Mouse (Mus musculus) colon, adult 2 months (tissue): ENCODE results near the gene Nr5a1. TPM values are rescaled to one million over a fixed set of nuclear protein-coding genes. Genes with fewer than 3 reads are reported as not detected.

Experiments used
- polyA plus RNA-seq: library from polyadenylated mRNA; depleted of rRNA; stranded (reverse); fragments of >200 nt; gene quantifications from 2 replicates; pipeline ENCODE4 v1.2.3, GENCODE M21; 2012; rRNA removed

Gene Nr5a1
- polyA plus RNA-seq = not detected in 2 replicates

DNA sequence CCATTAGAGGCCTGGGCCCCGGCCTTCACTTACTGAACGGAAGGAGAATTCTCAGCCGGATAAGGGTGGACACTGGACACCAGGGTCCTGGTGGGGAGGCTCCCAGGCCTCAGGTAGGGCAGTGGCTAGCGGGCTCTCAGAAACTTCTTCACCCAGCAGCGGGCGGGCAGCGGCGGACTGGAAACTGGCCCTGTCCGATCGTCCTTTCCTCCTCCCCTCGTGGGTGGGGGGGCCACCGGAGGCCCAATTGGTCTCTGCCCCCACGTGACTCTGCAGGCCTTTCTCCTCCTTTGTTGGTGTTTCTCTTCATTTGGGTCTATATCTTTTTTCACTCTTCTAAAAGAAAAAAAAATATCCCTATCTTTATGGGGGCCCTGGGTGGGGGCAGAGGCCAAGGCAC is at the start of gene Nr5a1:
Gene Nr5a1, minus strand, starts transcription at position 219 of the 400 bp plus-strand sequence.

DNA sequence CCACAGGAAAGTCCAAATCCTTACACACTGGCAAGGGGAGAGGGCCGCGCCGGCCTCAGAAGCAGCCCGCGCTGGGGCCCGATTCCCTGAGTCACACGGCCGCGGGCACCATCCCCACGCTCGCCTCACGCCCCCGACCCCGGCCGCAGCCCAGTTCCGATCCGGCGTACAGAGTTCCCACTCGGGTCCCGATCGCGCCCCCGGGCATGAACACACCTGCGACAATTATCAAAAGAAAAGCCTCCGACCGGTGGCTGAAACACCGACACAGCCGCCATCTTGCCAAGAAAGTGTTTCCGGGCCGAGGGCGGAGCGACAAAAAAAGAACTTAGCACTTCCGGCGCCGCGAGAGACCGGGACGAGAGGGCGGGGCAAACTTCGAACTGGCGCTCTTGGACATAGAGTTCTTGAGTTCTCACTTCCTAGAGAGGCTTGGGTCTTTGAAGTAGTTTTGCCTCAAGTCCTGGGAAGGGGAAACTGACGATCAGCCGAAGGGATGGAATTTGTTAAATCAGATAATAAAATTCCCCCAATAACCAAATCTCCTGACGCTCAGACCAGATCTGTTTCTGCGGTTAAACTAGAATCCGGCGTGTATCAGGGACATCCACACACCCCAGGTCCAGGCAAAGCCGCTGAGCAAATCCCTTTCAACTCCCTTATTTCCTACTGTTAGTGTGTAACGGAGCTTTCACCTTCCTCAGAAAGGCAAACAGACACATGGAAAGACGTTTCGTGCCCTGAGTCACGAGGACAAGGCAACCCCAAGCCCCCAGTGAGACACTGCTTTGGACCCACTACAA is 70.5 kb downstream of the Nr5a1 start, which contains the start of gene Psmb7:
Gene Psmb7, minus strand, starts transcription at position 463 of the 803 bp plus-strand sequence.

Other genes starting within 250 kb of the Nr5a1 start
- gene Nek6, start 202.9 kb downstream of the Nr5a1 start, polyA plus RNA-seq = 46.1 and 54.5 TPM in 2 replicates
- 26.6 and 28.3 TPM in 2 replicates for gene Psmb7, start 70.5 kb downstream of the Nr5a1 start, polyA plus RNA-seq
- 2.8 and 5.4 TPM in 2 replicates for gene Nr6a1, start 213.1 kb upstream of the Nr5a1 start, polyA plus RNA-seq
- 1.9 and 2.0 TPM in 2 replicates for gene Olfml2a, start 217.4 kb upstream of the Nr5a1 start, polyA plus RNA-seq